Mouse (Mus musculus): ENCODE measurements around the gene Zbtb12. TPM values are rescaled to one million over a fixed set of nuclear protein-coding genes. Genes with fewer than 3 reads are reported as not detected.

Zbtb12 gene
- polyA plus RNA-seq, 1 experiment from 2014 or later = 2.3 TPM

- Histone ChIP-seq H3K4me3 (ENCODE audit: low read depth, low read length) (no peak overlapping the region), H3K27me3 (ENCODE audit: control insufficient read depth, insufficient read depth, low read length) (no peaks in the 10 kb centered on the region), H3K9ac (replicated peaks; ENCODE audit: low read depth, low read length) (no peak overlapping the region), H3K36me3 (ENCODE audit: control insufficient read depth, insufficient read depth, low read length) (peaks cover 69% of the 10 kb centered on the region), H3K4me2 (ENCODE audit: low read depth, low read length) (no peak overlapping the region), H3K9me3 (ENCODE audit: control insufficient read depth, low read length) (no peaks in the 10 kb centered on the region), H3K4me1 (ENCODE audit: control insufficient read depth, insufficient read depth, low read length) (no peaks in the 10 kb centered on the region), H3K27ac (ENCODE audit: low read depth, low read length) (no peak overlapping the region)
- peak; percentile 56; the same call in 1 of the 2 replicates for ATAC-seq (ENCODE audit: low read depth)
- 48% methylated on average over 5 of the region's 5 CpGs for WGBS
Measured at GRCm38 (mm10) chr17:34911945-34912351, 32.7 kb downstream of the Zbtb12 start.

DNA sequence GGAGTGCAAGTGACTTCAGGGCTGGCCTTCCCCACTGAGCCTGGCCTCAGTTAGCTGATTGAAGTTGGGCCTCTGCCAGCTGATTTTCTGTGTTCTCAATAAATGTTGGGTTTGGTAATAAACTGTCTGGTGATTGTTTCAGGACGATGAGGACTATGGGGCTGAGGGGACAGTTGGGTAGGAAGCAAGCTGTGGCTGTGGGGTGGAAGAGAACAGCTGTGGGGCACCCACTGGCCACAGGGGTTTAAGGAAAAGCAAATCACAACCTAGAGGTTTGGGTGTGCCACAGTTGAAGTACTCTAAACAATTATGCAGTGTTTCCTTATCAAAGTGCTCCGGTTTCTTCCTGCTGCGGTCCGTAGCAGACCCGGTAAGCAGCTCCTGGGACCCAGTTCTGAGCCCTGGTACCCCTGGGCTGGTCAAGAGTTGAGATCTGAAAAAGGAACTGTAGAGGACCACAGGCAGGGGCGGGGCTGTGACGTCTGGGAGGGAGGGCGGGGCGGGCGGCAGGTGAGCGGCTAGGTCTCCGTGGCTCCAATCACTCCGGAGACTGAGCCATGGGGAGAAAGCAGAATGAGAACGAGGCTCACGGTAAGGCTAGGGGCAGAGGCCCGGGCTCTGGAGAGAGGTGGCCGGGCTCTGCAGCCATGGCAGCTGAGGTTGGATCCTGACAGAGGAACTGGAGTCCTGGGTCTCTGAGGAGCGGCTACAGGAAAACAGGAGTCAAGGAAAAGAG lies 34.8 kb downstream of the Zbtb12 start, which contains the start of gene Slc44a4:
Slc44a4 (plus strand) TSS at position 537 of the 736 bp plus-strand sequence.
- no peaks in the 10 kb centered on the region for H3K27me3 ChIP-seq (ENCODE audit: control insufficient read depth, insufficient read depth, low read length)
- H3K4me2 ChIP-seq (ENCODE audit: low read depth, low read length) = no peak within 1 kb of the TSS
- H3K4me1 ChIP-seq (ENCODE audit: control insufficient read depth, insufficient read depth, low read length) = no peaks in the 10 kb centered on the region
- no peak within 1 kb of the TSS for H3K27ac ChIP-seq (ENCODE audit: low read depth, low read length)
- WGBS = 39% methylated on average over 18 of the region's 18 CpGs
- no peak for ATAC-seq (ENCODE audit: low read depth)
- no peaks in the 10 kb centered on the region for H3K9me3 ChIP-seq (ENCODE audit: control insufficient read depth, low read length)
- peaks cover 47% of the 10 kb centered on the region for H3K36me3 ChIP-seq (ENCODE audit: control insufficient read depth, insufficient read depth, low read length)
- H3K9ac ChIP-seq (replicated peaks; ENCODE audit: low read depth, low read length) = no peak within 1 kb of the TSS
- no peak within 1 kb of the TSS for H3K4me3 ChIP-seq (ENCODE audit: low read depth, low read length)

DNA sequence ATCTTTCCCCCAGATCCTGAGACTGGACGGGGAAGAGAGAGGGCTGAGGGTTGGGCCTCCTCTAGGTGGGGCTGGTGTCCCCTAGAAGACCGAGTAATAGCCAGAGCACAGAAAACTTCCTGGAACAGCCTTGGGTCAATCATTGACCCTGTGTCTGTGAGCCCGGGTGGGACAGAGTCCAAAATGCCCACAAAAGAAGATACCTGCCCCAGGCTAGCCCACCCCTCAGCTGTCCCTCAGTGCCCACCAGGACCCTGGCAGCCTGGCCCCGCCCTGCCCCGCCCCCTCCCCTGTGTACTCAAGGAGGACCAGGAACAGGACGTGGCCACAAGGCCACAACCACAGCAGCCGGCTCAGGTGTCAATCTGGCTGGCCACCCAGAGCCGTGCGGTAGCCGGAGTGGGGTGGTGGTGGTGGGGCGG lies 36.1 kb downstream of the Zbtb12 start:
- no peaks in the 10 kb centered on the region for H3K9me3 ChIP-seq (ENCODE audit: control insufficient read depth, low read length)
- no peak overlapping the region for H3K9ac ChIP-seq (replicated peaks; ENCODE audit: low read depth, low read length)
- H3K4me2 ChIP-seq (ENCODE audit: low read depth, low read length) = no peak overlapping the region
- 21% methylated on average over 10 of the region's 11 CpGs for WGBS
- H3K4me1 ChIP-seq (ENCODE audit: control insufficient read depth, insufficient read depth, low read length) = no peaks in the 10 kb centered on the region
- peaks cover 36% of the 10 kb centered on the region for H3K36me3 ChIP-seq (ENCODE audit: control insufficient read depth, insufficient read depth, low read length)
- no peak overlapping the region for H3K4me3 ChIP-seq (ENCODE audit: low read depth, low read length)
- ATAC-seq (ENCODE audit: low read depth) = no peak
- no peak overlapping the region for H3K27ac ChIP-seq (ENCODE audit: low read depth, low read length)
- no peaks in the 10 kb centered on the region for H3K27me3 ChIP-seq (ENCODE audit: control insufficient read depth, insufficient read depth, low read length)

- H3K4me3 ChIP-seq (ENCODE audit: low read depth, low read length) = no peak overlapping the region
- no peaks in the 10 kb centered on the region for H3K4me1 ChIP-seq (ENCODE audit: control insufficient read depth, insufficient read depth, low read length)
- no peaks in the 10 kb centered on the region for H3K9me3 ChIP-seq (ENCODE audit: control insufficient read depth, low read length)
- no peak overlapping the region for H3K9ac ChIP-seq (replicated peaks; ENCODE audit: low read depth, low read length)
- peaks cover 27% of the 10 kb centered on the region for H3K36me3 ChIP-seq (ENCODE audit: control insufficient read depth, insufficient read depth, low read length)
- 91% methylated on average over 5 of the region's 5 CpGs for whole genome bisulfite sequencing
- H3K27ac ChIP-seq (ENCODE audit: low read depth, low read length) = no peak overlapping the region
- no peaks in the 10 kb centered on the region for H3K27me3 ChIP-seq (ENCODE audit: control insufficient read depth, insufficient read depth, low read length)
- no peak for ATAC-seq (ENCODE audit: low read depth)
- no peak overlapping the region for H3K4me2 ChIP-seq (ENCODE audit: low read depth, low read length)
Measured at GRCm38 (mm10) chr17:34916316-34916715, 37.0 kb downstream of the Zbtb12 start.

DNA sequence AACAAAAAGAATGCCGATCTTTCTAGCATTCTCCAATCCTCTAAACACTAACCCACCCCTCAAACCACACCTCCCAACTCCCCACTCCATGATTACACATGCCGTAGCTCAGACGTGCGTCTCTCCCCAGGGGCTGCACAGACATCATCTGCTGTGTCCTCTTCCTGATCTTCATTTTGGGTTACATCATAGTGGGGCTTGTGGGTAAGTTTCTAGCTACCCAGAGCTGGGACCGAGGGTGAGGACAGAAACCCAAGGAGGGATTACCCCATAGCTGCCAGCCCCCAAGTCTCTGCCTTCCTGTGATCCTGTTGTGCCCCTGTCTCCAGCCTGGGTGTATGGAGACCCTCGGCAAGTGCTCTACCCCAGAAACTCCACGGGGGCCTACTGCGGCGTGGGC lies 37.9 kb downstream of the Zbtb12 start:
- Histone ChIP-seq H3K9me3 (ENCODE audit: control insufficient read depth, low read length) (no peaks in the 10 kb centered on the region), H3K9ac (replicated peaks; ENCODE audit: low read depth, low read length) (no peak overlapping the region), H3K4me1 (ENCODE audit: control insufficient read depth, insufficient read depth, low read length) (no peaks in the 10 kb centered on the region), H3K27me3 (ENCODE audit: control insufficient read depth, insufficient read depth, low read length) (no peaks in the 10 kb centered on the region), H3K27ac (ENCODE audit: low read depth, low read length) (no peak overlapping the region), H3K36me3 (ENCODE audit: control insufficient read depth, insufficient read depth, low read length) (peaks cover 19% of the 10 kb centered on the region), H3K4me2 (ENCODE audit: low read depth, low read length) (no peak overlapping the region), H3K4me3 (ENCODE audit: low read depth, low read length) (no peak overlapping the region)
- 80% methylated on average over 9 of the region's 9 CpGs for WGBS
- no peak for ATAC-seq (ENCODE audit: low read depth)

- Histone ChIP-seq H3K4me2 (ENCODE audit: low read depth, low read length) (no peak overlapping the region), H3K27me3 (ENCODE audit: control insufficient read depth, insufficient read depth, low read length) (no peaks in the 10 kb centered on the region), H3K36me3 (ENCODE audit: control insufficient read depth, insufficient read depth, low read length) (no peaks in the 10 kb centered on the region), H3K27ac (ENCODE audit: low read depth, low read length) (no peak overlapping the region), H3K4me3 (ENCODE audit: low read depth, low read length) (no peak overlapping the region), H3K9ac (replicated peaks; ENCODE audit: low read depth, low read length) (no peak overlapping the region), H3K4me1 (ENCODE audit: control insufficient read depth, insufficient read depth, low read length) (no peaks in the 10 kb centered on the region), H3K9me3 (ENCODE audit: control insufficient read depth, low read length) (no peaks in the 10 kb centered on the region)
- WGBS = 46% methylated on average over 6 of the region's 6 CpGs
- ATAC-seq (ENCODE audit: low read depth) = no peak
Measured at GRCm38 (mm10) chr17:34922939-34923338, 43.7 kb downstream of the Zbtb12 start.

GRCm38 (mm10) chr17:34924258-34924657 lies 45.0 kb downstream of the Zbtb12 start:
- no peaks in the 10 kb centered on the region for H3K9me3 ChIP-seq (ENCODE audit: control insufficient read depth, low read length)
- no peak overlapping the region for H3K9ac ChIP-seq (replicated peaks; ENCODE audit: low read depth, low read length)
- no peaks in the 10 kb centered on the region for H3K4me1 ChIP-seq (ENCODE audit: control insufficient read depth, insufficient read depth, low read length)
- WGBS = 69% methylated on average over 5 of the region's 5 CpGs
- no peaks in the 10 kb centered on the region for H3K36me3 ChIP-seq (ENCODE audit: control insufficient read depth, insufficient read depth, low read length)
- H3K4me3 ChIP-seq (ENCODE audit: low read depth, low read length) = no peak overlapping the region
- ATAC-seq (ENCODE audit: low read depth) = no peak
- no peaks in the 10 kb centered on the region for H3K27me3 ChIP-seq (ENCODE audit: control insufficient read depth, insufficient read depth, low read length)
- no peak overlapping the region for H3K4me2 ChIP-seq (ENCODE audit: low read depth, low read length)
- H3K27ac ChIP-seq (ENCODE audit: low read depth, low read length) = no peak overlapping the region

DNA sequence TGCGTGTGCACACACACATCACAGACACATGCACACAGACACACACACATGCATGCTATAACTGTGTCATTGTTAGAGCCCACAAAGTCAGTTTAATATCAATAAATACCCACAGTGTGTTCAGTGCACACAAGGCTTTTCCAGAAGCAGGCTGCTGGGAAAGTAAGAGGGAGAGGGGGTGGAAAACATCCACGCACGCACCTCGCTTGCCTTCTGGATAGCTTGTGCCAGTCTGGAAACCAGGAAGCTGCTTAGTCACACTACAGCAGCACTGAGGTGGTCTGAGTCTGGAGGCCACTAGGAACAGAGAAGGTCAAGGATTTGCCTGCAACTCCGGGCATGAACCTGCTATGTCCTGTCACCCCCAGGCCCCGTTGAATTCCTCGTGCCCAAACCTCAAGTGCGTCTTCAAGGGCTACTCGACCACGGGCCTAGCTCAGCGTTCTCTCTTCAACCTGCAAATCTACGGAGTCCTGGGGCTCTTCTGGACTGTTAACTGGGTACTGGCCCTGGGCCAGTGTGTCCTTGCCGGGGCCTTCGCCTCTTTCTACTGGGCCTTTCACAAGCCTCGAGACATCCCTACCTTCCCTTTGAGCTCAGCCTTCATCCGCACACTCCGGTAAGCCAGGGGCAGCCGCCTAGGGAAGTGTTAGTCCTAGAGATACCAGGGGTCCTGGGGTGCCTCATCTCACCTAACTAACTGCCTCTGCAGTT lies 48.2 kb downstream of the Zbtb12 start:
- Histone ChIP-seq H3K36me3 (ENCODE audit: control insufficient read depth, insufficient read depth, low read length) (no peaks in the 10 kb centered on the region), H3K9ac (replicated peaks; ENCODE audit: low read depth, low read length) (no peak overlapping the region), H3K9me3 (ENCODE audit: control insufficient read depth, low read length) (no peaks in the 10 kb centered on the region), H3K27ac (ENCODE audit: low read depth, low read length) (no peak overlapping the region), H3K4me1 (ENCODE audit: control insufficient read depth, insufficient read depth, low read length) (0 out of 2 replicates have a peak, but pooled peaks cover 5% of the 10 kb centered on the region), H3K4me3 (ENCODE audit: low read depth, low read length) (no peak overlapping the region), H3K27me3 (ENCODE audit: control insufficient read depth, insufficient read depth, low read length) (no peaks in the 10 kb centered on the region), H3K4me2 (ENCODE audit: low read depth, low read length) (no peak overlapping the region)
- no peak for ATAC-seq (ENCODE audit: low read depth)
- 89% methylated on average over 18 of the region's 18 CpGs for WGBS

- Histone ChIP-seq H3K36me3 (ENCODE audit: control insufficient read depth, insufficient read depth, low read length) (no peaks in the 10 kb centered on the region), H3K27me3 (ENCODE audit: control insufficient read depth, insufficient read depth, low read length) (no peaks in the 10 kb centered on the region), H3K27ac (ENCODE audit: low read depth, low read length) (no peak overlapping the region), H3K4me3 (ENCODE audit: low read depth, low read length) (no peak overlapping the region), H3K4me1 (ENCODE audit: control insufficient read depth, insufficient read depth, low read length) (0 out of 2 replicates have a peak, but pooled peaks cover 5% of the 10 kb centered on the region), H3K4me2 (ENCODE audit: low read depth, low read length) (no peak overlapping the region), H3K9ac (replicated peaks; ENCODE audit: low read depth, low read length) (no peak overlapping the region), H3K9me3 (ENCODE audit: control insufficient read depth, low read length) (no peaks in the 10 kb centered on the region)
- 81% methylated on average over 4 of the region's 4 CpGs for WGBS
- ATAC-seq (ENCODE audit: low read depth) = no peak
Measured at GRCm38 (mm10) chr17:34928841-34929240, 49.6 kb downstream of the Zbtb12 start.

Data from neural tube, embryonic 14.5 days (tissue).